Mouse (Mus musculus) liver, adult 2 months (tissue): Measurements from ENCODE around the gene Gcm1. TPM values are rescaled to one million over a fixed set of nuclear protein-coding genes. Genes with fewer than 3 reads are reported as not detected.

Source experiments
- DNase-seq: peaks from one replicate; pipeline ENCODE4 v3.0.0-alpha.2; 2011; ENCODE audit warnings: low read depth, low spot score; ENCODE audit errors: extremely low read depth
- H3K27ac ChIP-seq: fragments of 200-500 bp; replicated peaks from 2 replicates; pipeline ENCODE4 v1.5.1; 2012; ENCODE audit warnings: low read depth, mild to moderate bottlenecking, control low read depth, inconsistent platforms, low read length; ENCODE audit not compliant: insufficient read depth
- H3K27me3 ChIP-seq: fragments of 200-500 bp; 2 replicates; pipeline ENCODE4 v1.6.1; 2012; ENCODE audit warnings: mild to moderate bottlenecking, moderate library complexity, low read length, inconsistent platforms; ENCODE audit not compliant: control insufficient read depth, insufficient read depth
- H3K36me3 ChIP-seq: fragments of 200-500 bp; 2 replicates; pipeline ENCODE4 v1.6.1; 2012; ENCODE audit warnings: low read length, inconsistent platforms; ENCODE audit not compliant: control insufficient read depth, insufficient read depth
- H3K4me1 ChIP-seq: fragments of 200-500 bp; 2 replicates; pipeline ENCODE4 v1.6.1; 2011; ENCODE audit warnings: low read length; ENCODE audit not compliant: control insufficient read depth, insufficient read depth
- H3K4me3 ChIP-seq: fragments of 200-500 bp; 2 replicates; pipeline ENCODE4 v1.5.1; 2011; ENCODE audit warnings: low read depth, mild to moderate bottlenecking, control low read depth, low read length, moderate library complexity; ENCODE audit not compliant: insufficient read depth
- H3K79me2 ChIP-seq: fragments of 200-500 bp; 2 replicates; pipeline ENCODE4 v1.6.1; 2012; ENCODE audit warnings: inconsistent platforms, mild to moderate bottlenecking, low read length, moderate library complexity; ENCODE audit not compliant: control insufficient read depth, insufficient read depth
- H3K9ac ChIP-seq: fragments of 200-500 bp; 2 replicates; pipeline ENCODE4 v1.6.1; 2012; ENCODE audit warnings: low read depth, mild to moderate bottlenecking, control low read depth, inconsistent platforms, low read length
- CTCF ChIP-seq: fragments of 200-500 bp; IDR thresholded peaks from 2 replicates; pipeline ENCODE4 v1.5.1; 2011; ENCODE audit warnings: low read depth, low read length, control low read depth
- POLR2A ChIP-seq: fragments of 200-500 bp; IDR thresholded peaks from 2 replicates; pipeline ENCODE4 v1.6.1; 2011; ENCODE audit warnings: low read length, control low read depth; ENCODE audit not compliant: insufficient read depth; ENCODE audit errors: extremely low read depth
- WGBS: fragments of 180-500 bp; shearing (Covaris S2); methylation state at CpG from one replicate; pipeline ENCODE4 v1.1.7; 2018; 5-methylcytosine and 5-hydroxymethylcytosine counted together
- polyA plus RNA-seq: library from polyadenylated mRNA; depleted of rRNA; stranded (reverse); fragments of >200 nt; gene quantifications from 2 replicates; pipeline ENCODE4 v1.2.3, GENCODE M21; 2012
- total RNA-seq: library from RNA; depleted of rRNA; stranded (reverse); fragments of >200 nt; gene quantifications from 2 replicates; pipeline ENCODE4 v1.2.3, GENCODE M21; 2014

Gcm1 gene
- total and polyA plus RNA-seq, 2 experiments = not detected

DNA sequence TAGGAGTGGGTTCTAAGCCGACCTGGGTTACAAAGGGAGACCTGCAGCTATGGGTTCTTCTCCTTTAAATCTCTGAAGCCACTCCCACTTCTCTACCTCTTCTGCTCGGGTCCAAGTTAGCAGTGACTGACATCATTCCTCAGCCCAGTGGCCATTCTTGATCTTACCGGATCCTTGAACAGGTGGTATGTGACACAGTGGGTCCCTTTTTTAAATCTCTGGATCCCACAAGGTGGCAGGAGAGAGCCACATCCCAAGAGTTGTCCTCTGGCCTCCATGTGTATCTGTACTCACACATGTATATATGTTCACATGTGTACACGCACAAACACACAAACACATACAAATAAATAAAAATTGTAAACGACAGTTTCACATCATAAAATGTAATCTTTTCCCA, 16.4 kb upstream of the Gcm1 start:
- no peak for DNase-seq
- no peak overlapping the region for H3K9ac ChIP-seq
- no peaks in the 10 kb centered on the region for H3K79me2 ChIP-seq
- TF ChIP-seq POLR2A (no peak), CTCF (no peak)
- no peak overlapping the region for H3K4me3 ChIP-seq
- no peaks in the 10 kb centered on the region for H3K27me3 ChIP-seq
- no peaks in the 10 kb centered on the region for H3K36me3 ChIP-seq
- peaks cover 6% of the 10 kb centered on the region for H3K4me1 ChIP-seq
- H3K27ac ChIP-seq = no peak overlapping the region
- WGBS = 87% methylated on average over 5 of the region's 5 CpGs

DNA sequence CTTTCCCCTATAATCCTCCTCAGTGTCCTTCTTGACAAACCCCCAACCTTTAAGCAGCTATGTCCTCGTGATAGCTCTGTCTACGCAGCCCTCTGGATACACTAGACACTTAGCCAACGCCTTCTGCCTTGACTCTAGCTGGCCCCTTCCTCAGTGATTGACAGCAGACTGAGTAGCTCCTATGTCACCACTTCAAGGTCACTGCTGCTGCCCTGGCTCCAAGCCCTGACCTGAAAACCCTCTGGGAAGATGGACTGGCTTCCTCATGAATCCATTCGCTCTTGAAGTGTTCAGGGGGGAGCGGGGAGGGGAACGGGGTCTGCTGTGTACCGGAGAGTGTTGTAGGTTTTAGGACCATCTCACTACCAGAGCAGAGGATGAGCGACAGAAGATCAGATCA, 15.9 kb upstream of the Gcm1 start:
- no peak overlapping the region for H3K9ac ChIP-seq
- 93% methylated on average over 8 of the region's 8 CpGs for WGBS
- H3K4me1 ChIP-seq = peaks cover 2% of the 10 kb centered on the region

DNA sequence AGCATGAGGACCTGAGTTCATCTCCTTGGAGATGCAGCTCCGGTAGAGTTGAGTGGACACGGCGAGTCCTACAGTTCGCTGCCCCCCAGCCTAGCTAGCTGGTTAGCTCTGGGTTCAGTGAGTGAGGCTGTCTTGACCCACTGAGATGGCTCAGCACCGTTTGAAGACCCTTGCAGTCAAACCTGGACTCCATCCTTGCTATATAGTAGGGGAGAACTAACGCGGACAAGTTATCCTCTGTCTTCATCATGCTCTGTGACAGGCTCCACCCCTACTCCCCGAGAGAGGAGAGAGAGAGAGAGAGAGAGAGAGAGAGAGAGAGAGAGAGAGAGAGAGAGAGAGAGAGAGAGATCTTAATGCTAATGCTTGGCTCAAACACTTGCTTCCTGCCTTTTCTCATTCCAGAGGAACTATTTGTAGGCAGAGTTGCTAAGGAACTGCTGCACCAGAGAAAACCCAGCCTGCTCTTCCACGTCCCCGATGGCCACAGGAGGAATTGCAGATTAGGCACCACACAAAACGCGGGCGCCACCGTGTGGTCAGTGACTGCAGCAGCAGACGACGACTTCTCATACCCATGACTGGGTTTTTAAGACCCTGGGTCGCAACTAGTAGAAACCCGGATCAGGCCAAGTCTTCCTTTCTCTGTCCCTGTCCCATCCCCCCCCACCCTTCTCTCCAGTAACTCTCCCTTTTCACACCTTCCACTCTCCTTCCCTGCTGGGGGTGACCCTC, 12.8 kb upstream of the Gcm1 start:
- H3K4me3 ChIP-seq = no peak overlapping the region
- DNase-seq = peak; percentile 68
- H3K9ac ChIP-seq = no peak overlapping the region
- 33% methylated on average over 18 of the region's 18 CpGs for WGBS
- no peaks in the 10 kb centered on the region for H3K27me3 ChIP-seq
- no peak for TF ChIP-seq POLR2A
- TF ChIP-seq CTCF = peak; percentile 100
- H3K27ac ChIP-seq = no peak overlapping the region
- H3K79me2 ChIP-seq = no peaks in the 10 kb centered on the region
- H3K36me3 ChIP-seq = no peaks in the 10 kb centered on the region
- H3K4me1 ChIP-seq = no peaks in the 10 kb centered on the region

More for the DNA sequence above, 15.9 kb upstream of the Gcm1 start:
- H3K27ac ChIP-seq = no peak overlapping the region
- no peaks in the 10 kb centered on the region for H3K79me2 ChIP-seq
- H3K4me3 ChIP-seq = no peak overlapping the region
- TF ChIP-seq POLR2A = no peak
- TF ChIP-seq CTCF = no peak
- DNase-seq = no peak
- no peaks in the 10 kb centered on the region for H3K36me3 ChIP-seq
- H3K27me3 ChIP-seq = no peaks in the 10 kb centered on the region

DNA sequence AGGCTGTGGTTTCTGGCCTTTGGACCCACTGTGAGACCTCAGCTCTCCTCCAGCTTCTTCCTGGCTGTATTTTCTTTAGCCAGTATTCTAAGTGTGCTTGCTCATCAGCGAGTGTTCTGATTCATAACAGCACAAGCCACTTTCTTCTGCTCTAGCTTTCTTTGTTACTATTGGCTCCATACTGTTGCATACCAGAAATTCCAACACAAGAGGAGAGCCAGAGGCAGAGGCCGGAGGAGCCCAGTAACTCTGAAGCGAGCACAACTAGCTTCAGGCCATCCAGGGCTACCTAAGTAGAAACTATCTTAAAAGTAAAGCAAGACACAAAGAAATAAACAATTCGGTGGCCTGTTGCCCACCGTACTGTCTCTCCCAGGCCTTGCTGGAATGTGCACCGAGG, 6.6 kb upstream of the Gcm1 start:
- DNase-seq = no peak
- Histone ChIP-seq H3K27me3 (no peaks in the 10 kb centered on the region), H3K27ac (no peak overlapping the region), H3K4me1 (no peaks in the 10 kb centered on the region), H3K4me3 (no peak overlapping the region), H3K36me3 (no peaks in the 10 kb centered on the region), H3K79me2 (no peaks in the 10 kb centered on the region), H3K9ac (no peak overlapping the region)
- WGBS = 88% methylated on average over 6 of the region's 6 CpGs
- TF ChIP-seq POLR2A = no peak
- TF ChIP-seq CTCF = no peak

GRCm38 (mm10) chr9:78046755-78047154, 5.0 kb upstream of the Gcm1 start:
- DNase-seq = peak; percentile 50
- Histone ChIP-seq H3K27me3 (no peaks in the 10 kb centered on the region), H3K36me3 (no peaks in the 10 kb centered on the region), H3K79me2 (no peaks in the 10 kb centered on the region), H3K4me3 (peak overlapping the region; percentile 18), H3K27ac (no peak overlapping the region), H3K4me1 (no peaks in the 10 kb centered on the region), H3K9ac (no peak overlapping the region)
- TF ChIP-seq POLR2A (no peak), CTCF (no peak)
- WGBS = 38% methylated on average over 20 of the region's 20 CpGs

DNA sequence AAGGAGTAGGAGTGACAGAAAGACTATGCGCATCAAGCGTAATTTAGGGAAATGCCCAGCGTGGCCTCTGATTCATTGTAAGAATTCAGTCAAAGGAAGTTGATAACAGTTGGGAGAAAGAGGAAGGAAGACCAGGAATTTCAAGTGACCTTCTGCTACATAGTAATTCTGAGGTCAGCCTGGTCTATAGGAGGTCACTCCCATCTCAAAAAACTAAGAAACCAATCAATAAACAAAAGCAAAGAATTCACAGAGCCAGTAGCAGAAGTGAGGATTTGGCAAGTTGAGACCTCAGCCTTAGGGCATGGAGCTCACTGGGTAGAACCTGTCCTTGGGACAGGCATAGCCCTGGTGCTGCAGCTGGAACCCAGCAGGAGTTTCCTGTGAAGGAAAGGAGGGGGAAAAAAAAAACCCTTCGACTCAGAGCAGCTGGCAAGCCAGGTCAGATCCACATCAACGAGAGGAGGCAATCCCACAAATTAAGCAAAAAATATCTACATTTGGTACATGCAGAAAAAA, 1.2 kb upstream of the Gcm1 start:
- H3K4me1 ChIP-seq = no peaks in the 10 kb centered on the region
- H3K36me3 ChIP-seq = no peaks in the 10 kb centered on the region
- WGBS = 55% methylated on average over 5 of the region's 5 CpGs
- DNase-seq = peak; percentile 31
- no peaks in the 10 kb centered on the region for H3K79me2 ChIP-seq
- no peaks in the 10 kb centered on the region for H3K27me3 ChIP-seq
- no peak overlapping the region for H3K27ac ChIP-seq
- no peak overlapping the region for H3K4me3 ChIP-seq
- TF ChIP-seq POLR2A (no peak), CTCF (no peak)
- no peak overlapping the region for H3K9ac ChIP-seq
